Mouse (Mus musculus): Measurements from ENCODE around the gene Smim7. TPM values are rescaled to one million over a fixed set of nuclear protein-coding genes. Genes with fewer than 3 reads are reported as not detected.

The Smim7 gene
- polyA plus RNA-seq, 1 experiment from 2014 or later, result 97.4 TPM

DNA sequence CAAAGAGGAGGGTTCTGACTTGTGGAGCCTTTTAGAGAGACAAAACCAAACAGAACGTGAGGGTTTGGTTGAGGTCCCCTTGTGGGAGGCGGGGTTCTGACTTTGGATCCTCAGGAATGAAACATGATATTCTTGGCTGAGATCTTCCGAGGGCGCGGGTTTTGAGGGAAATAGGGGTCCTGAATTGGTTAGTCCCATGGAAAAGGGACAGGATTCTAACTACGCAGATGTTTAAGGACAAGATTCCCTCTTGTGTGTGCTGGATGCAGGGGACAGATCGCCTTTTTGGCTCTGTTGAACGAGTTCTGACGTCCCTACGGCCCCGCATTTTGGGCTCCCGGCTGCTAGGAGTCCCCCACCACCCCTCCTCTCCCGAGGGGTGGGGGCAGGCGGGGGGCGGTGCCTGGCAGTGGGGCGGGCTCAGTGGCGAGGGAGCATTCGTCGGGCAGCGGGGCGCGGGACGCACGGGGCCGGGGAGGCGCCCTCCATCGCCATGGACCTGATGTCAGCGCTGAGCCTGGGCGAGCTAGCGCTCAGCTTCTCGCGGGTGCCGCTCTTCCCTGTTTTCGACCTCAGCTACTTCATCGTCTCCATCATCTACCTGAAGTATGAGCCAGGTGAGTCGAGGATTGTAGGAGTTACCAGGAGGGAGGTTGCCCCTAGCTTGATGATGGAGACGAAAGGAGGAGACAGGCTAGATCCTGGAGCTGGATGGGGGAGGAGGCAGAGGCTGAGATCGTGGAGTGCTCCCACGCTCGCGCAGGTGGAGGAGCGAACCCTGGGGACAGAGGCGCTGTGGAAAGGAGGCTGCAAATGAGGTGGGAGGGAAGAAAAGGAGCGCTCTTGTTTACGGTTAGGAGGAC, 954 bp upstream of the Smim7 start, which contains the start of gene Tmem38a:
TSS of gene Tmem38a (plus strand) at position 445 of the 863 bp plus-strand sequence.
- WGBS, result under 1% methylated on average over 45 of the region's 45 CpGs
- Histone ChIP-seq H3K4me1 (peaks cover 26% of the 10 kb centered on the region), H3K9me3 (replicated peaks) (no peaks in the 10 kb centered on the region), H3K4me3 (peak within 1 kb of the TSS; percentile 65), H3K27ac (peak within 1 kb of the TSS; percentile 87), H3K36me3 (peaks cover 30% of the 10 kb centered on the region), H3K27me3 (ENCODE audit: low read depth, poor library complexity, severe bottlenecking) (no peaks in the 10 kb centered on the region)
- peak; percentile 82 for DNase-seq (ENCODE audit: low spot score)

DNA sequence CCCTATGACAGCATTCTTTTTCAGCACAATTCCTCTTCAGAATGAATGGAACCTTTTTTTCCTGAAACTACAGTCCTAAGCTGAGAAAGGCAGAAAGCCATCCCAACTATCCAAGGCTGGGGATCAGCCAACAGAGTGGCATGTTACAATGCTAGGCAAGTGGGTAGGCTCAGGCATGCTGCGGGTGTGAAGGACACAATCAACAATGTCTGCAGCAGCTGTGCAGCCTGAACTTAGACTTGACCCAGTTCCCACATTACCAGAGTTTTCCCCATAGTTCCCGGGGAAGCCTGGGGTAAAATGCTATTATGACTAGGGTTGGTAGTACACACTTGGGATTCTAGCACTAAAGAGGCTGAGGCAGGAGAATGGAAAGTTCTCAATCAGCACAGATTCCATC, 4.9 kb downstream of the Smim7 start:
- Histone ChIP-seq H3K4me3 (no peak overlapping the region), H3K4me1 (peaks cover 13% of the 10 kb centered on the region), H3K9me3 (replicated peaks) (no peaks in the 10 kb centered on the region), H3K27me3 (ENCODE audit: low read depth, poor library complexity, severe bottlenecking) (no peaks in the 10 kb centered on the region), H3K36me3 (peaks cover 75% of the 10 kb centered on the region), H3K27ac (no peak overlapping the region)
- whole genome bisulfite sequencing, result 97% methylated on average over 2 of the region's 2 CpGs
- no peak for DNase-seq (ENCODE audit: low spot score)

DNA sequence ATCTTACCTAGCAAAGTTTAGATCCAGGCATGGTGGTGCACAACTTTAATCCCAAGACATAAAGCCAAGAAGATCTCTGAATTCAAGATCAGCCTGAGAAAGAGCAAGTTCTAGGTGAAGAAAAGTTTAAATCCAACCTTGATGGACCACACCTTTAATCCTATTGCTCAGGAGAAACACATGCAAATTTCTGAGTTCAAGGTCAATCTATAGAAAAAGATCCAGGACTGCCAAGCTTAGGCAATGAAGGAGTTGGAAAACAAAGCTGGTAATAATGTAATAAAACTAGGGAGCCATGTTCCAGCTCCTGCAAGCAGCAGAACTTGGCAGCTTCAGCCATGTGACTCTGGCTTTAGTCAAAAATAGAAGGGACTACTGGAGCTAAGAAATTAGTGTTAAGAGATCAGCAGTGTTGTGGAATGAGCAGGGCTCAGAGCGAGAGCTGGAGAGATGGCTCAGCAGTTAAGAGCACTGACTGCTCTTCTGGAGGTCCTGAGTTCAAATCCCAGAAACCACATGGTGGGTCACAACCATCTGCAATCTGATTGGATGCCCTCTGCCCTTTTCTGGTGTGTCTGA, 9.7 kb downstream of the Smim7 start:
- no peaks in the 10 kb centered on the region for H3K9me3 ChIP-seq (replicated peaks)
- 94% methylated on average over 1 of the region's 1 CpGs for WGBS
- no peak overlapping the region for H3K27ac ChIP-seq
- no peaks in the 10 kb centered on the region for H3K27me3 ChIP-seq (ENCODE audit: low read depth, poor library complexity, severe bottlenecking)
- H3K4me1 ChIP-seq, result no peaks in the 10 kb centered on the region
- H3K4me3 ChIP-seq, result no peak overlapping the region
- peaks cover 66% of the 10 kb centered on the region for H3K36me3 ChIP-seq
- no peak for DNase-seq (ENCODE audit: low spot score)

DNA sequence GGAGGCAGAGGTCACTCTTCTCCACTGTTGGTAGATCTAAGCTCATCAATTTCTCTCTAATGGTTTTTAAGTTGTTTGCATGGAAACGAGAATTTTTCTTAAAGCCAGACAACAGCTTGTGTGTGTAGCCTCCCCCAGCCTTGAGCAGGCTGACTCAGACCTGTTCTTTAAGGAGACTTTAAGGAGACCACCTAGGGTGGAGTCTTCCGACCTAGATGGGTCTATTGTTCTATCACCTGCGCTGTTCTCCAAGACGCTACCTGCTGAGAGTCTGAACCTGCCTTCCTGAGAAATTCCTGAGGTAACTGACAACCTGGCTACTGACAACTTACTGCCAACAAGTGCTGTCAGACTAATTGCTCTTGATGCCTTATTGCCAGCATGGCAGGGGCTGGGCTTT, 15.1 kb downstream of the Smim7 start:
- H3K36me3 ChIP-seq, result peaks cover 46% of the 10 kb centered on the region
- no peaks in the 10 kb centered on the region for H3K4me1 ChIP-seq
- no peaks in the 10 kb centered on the region for H3K27me3 ChIP-seq (ENCODE audit: low read depth, poor library complexity, severe bottlenecking)
- H3K9me3 ChIP-seq (replicated peaks), result no peaks in the 10 kb centered on the region
- 51% methylated on average over 4 of the region's 4 CpGs for WGBS
- H3K4me3 ChIP-seq, result no peak overlapping the region
- no peak for DNase-seq (ENCODE audit: low spot score)
- no peak overlapping the region for H3K27ac ChIP-seq

DNA sequence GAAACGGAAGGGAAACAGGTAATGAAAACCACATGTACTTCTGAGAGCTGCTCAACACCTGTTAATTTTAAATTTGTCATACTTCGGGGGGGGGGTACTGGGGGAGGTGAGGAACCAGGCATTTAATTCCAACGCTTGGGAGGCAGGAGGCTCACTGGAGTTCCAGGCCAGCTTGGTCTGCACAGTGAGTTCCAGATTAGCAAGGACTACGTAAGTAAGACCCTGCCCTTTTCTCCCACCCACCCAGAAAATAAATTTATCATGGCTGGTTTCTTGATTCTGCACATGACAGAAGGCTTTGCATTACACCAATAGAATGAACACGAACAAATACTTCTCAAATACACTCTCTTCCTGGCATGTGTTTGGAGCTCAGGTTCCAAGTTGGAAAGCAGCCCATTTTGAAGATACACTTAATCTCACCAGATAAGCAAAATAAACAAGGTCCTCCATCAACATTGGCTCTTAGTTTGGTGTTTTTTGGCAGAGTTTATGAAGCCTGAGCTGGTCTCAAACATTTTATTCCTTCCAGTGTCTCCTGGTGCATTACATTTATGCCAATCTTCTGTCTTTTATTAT, 21.5 kb downstream of the Smim7 start:
- DNase-seq (ENCODE audit: low spot score), result peak; percentile 40
- H3K4me3 ChIP-seq, result peak overlapping the region; percentile 99
- H3K4me1 ChIP-seq, result peaks cover 20% of the 10 kb centered on the region
- WGBS, result 23% methylated on average over 5 of the region's 5 CpGs
- peaks cover 35% of the 10 kb centered on the region for H3K36me3 ChIP-seq
- no peaks in the 10 kb centered on the region for H3K9me3 ChIP-seq (replicated peaks)
- peak overlapping the region; percentile 95; the same call in 1 of the 2 replicates for H3K27ac ChIP-seq
- no peaks in the 10 kb centered on the region for H3K27me3 ChIP-seq (ENCODE audit: low read depth, poor library complexity, severe bottlenecking)

DNA sequence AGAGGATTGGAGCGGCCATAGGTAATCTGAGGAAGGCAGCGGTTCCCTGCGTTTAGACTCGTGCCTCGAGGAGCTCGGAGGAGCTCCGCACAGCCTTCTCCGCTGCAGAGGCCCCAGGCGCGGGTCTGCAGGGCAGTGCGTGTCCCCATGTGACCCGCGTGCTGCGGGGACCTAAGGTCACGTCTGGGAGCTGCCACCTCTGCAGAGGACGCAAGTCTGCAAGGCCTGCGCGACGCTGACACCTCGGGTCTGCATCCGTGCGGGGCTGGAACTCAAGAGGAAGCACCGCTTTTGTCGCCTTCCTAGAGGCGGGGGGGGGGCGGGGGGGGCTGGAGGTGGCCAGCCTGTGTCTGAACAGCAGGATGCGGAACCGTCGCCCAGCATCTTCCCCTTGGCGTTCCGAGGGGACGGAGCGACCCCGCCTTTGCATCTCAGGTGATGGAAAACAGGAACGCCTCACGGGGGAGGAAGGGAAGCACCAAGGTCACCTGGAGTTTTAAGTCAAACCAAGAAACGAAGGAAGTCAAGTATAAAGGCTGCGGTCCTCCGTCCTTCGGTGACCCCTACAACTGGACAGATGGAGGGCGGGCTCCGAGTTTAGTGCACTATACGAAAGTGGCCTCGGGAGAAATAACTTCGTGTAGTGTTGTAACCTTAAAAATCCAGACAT, 22.1 kb downstream of the Smim7 start:
- Histone ChIP-seq H3K4me1 (peaks cover 20% of the 10 kb centered on the region), H3K4me3 (peak overlapping the region; percentile 99), H3K9me3 (replicated peaks) (no peaks in the 10 kb centered on the region), H3K27me3 (ENCODE audit: low read depth, poor library complexity, severe bottlenecking) (no peaks in the 10 kb centered on the region), H3K27ac (peak overlapping the region; percentile 95), H3K36me3 (peaks cover 37% of the 10 kb centered on the region)
- WGBS, result under 1% methylated on average over 44 of the region's 45 CpGs
- DNase-seq (ENCODE audit: low spot score), result no peak

DNA sequence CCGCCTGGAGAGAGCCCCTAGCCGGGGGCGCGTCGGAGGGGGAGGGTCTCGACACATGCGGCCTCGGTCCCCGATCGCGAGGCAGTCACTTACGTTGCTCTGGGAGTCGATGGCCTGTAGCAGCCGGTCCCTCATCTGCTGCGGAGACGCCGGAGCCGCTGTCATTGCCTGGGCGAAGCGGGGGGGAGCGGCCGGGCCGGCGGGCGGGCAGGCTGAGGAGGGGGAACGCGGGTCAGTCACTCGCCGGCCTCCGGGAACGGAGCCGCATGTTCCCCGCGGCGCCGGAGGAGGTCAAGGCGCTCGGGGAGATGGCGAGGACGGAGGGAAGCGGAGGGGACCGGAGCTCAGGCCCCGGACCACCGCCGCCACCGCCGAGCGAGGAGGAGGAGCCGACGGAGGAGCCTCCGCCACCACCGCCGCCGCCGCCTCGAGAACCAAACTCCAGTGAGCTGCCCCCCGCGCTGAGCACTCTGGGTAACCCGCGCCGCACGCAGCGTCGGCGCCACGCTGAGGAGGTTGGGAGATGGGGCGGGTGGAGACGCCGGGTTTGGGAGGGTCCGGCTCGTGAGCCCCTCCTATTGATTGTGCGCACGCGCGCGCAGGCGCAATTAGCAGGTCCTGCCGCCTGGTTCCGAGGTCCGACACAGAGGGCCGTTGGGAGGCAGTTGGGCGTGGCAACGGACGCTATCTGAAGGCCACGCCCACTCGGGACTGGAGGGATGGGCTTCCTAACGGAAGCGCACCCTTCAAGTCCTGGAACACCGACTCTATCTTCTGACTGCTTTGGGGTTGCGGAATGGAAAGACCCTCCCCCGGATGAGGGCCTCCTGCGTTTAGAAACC, 22.9 kb downstream of the Smim7 start, which contains the start of gene Med26:
TSS of gene Med26 (minus strand) at position 469 of the 842 bp plus-strand sequence.
- WGBS, result under 1% methylated on average over 74 of the region's 92 CpGs

DNA sequence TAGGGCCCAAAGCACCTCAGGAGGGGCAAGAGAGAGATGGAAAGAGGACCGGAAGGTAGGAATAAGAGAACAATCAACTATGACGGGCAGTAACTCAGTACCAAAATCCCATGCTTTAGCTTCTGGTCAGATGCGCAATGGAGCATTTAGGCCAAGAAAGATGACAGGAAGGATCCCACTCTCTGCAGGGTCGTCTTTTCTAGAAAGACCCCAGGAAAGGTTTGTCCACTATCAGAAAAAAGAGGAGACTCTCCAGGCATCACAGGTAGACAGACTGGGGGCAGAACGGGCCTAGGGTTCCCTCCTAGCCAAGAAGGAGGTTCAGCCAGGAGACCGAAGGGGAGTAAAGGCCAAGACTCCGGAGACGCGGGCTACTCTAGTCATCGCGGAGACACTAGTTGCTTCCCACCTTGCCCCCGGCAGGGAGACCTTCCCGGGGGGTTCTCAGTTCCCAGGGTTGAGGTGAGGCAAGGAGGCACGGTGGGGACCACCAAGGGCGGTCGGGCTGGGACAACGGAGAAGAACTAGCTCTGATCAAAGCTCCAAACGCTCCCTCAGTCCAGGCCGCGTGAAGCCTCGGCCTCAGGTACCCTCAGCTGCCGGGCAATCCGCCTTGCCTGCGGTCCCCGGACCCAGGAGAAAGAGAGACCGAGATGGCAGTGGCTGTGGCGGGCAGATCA, 23.6 kb downstream of the Smim7 start:
- H3K4me3 ChIP-seq, result peak overlapping the region; percentile 99
- peaks cover 20% of the 10 kb centered on the region for H3K4me1 ChIP-seq
- peaks cover 38% of the 10 kb centered on the region for H3K36me3 ChIP-seq
- WGBS, result 3% methylated on average over 27 of the region's 27 CpGs
- H3K9me3 ChIP-seq (replicated peaks), result no peaks in the 10 kb centered on the region
- peak; percentile 60 for DNase-seq (ENCODE audit: low spot score)
- H3K27me3 ChIP-seq (ENCODE audit: low read depth, poor library complexity, severe bottlenecking), result no peaks in the 10 kb centered on the region
- H3K27ac ChIP-seq, result peak overlapping the region; percentile 95

More for the DNA sequence above, 22.9 kb downstream of the Smim7 start, which contains the start of gene Med26:
- Histone ChIP-seq H3K4me1 (peaks cover 20% of the 10 kb centered on the region), H3K4me3 (peak within 1 kb of the TSS; percentile 99), H3K9me3 (replicated peaks) (no peaks in the 10 kb centered on the region), H3K27me3 (ENCODE audit: low read depth, poor library complexity, severe bottlenecking) (no peaks in the 10 kb centered on the region), H3K27ac (peak within 1 kb of the TSS; percentile 95), H3K36me3 (peaks cover 39% of the 10 kb centered on the region)
- peak; percentile 98 for DNase-seq (ENCODE audit: low spot score)

DNA sequence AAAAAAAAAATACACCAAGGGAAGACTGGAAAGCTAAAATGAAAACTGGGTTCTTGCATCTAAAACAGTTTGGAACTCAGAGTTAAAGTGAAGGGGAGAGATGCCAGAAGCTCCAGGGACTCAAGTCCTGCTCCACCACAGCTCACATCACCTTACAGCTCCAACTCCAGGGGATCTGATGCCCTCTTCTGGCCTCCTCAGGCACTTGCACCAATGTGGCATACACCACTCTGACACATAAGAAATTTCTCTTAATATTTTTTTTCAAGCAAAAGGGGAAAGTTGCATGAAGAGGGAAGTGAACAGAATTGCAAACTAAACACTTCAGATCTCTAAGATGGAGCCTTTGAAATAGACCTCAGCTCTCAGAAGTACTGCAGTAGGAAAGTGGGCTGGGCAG, 31.7 kb downstream of the Smim7 start:
- H3K9me3 ChIP-seq (replicated peaks), result no peaks in the 10 kb centered on the region
- DNase-seq (ENCODE audit: low spot score), result no peak
- H3K27ac ChIP-seq, result no peak overlapping the region
- H3K4me3 ChIP-seq, result no peak overlapping the region
- H3K4me1 ChIP-seq, result no peaks in the 10 kb centered on the region
- H3K36me3 ChIP-seq, result peaks cover 28% of the 10 kb centered on the region
- no peaks in the 10 kb centered on the region for H3K27me3 ChIP-seq (ENCODE audit: low read depth, poor library complexity, severe bottlenecking)

DNA sequence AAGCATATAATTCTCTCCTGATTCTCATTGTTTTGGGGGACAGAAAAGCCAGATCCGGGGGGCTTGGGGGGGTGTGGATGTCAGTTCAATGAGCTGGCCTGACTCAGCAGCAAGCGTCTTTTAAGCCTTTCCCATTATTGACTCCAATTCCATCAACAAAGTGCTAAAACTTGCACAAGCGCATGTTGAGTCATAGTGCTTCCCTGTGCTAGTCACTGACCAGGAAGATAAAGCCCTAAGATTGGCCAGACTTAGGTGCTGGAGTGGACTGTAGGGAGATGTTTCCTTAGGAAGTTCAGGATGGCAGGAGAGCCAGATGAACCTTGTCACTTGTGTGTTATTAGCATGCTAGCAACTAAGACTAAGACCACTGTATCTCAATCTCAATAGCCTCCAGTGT, 36.0 kb downstream of the Smim7 start:
- no peak overlapping the region for H3K4me3 ChIP-seq
- no peaks in the 10 kb centered on the region for H3K4me1 ChIP-seq
- H3K27me3 ChIP-seq (ENCODE audit: low read depth, poor library complexity, severe bottlenecking), result no peaks in the 10 kb centered on the region
- no peak for DNase-seq (ENCODE audit: low spot score)
- WGBS, result 95% methylated on average over 3 of the region's 3 CpGs
- no peaks in the 10 kb centered on the region for H3K9me3 ChIP-seq (replicated peaks)
- H3K36me3 ChIP-seq, result peaks cover 15% of the 10 kb centered on the region
- no peak overlapping the region for H3K27ac ChIP-seq

DNA sequence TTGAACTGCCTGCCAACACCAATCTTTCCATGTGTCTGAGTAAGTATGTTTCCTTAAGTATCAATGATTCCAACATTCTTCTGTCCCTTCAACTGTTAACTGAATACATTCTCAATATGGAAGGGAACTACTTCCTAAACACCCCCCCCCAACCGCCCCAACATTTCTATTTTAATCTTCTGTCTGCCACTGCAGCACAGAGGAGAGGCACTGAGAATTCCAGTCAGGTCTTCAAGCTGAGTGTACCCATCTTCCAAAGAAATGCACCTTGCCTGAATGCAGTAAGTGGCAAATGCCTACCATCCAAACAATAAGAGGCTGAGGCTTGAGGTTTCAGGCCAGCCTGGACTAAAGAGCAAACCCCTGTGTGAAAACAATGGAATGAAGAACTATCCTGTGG, 38.8 kb downstream of the Smim7 start:
- H3K27ac ChIP-seq, result no peak overlapping the region
- H3K9me3 ChIP-seq (replicated peaks), result no peaks in the 10 kb centered on the region
- no peaks in the 10 kb centered on the region for H3K27me3 ChIP-seq (ENCODE audit: low read depth, poor library complexity, severe bottlenecking)
- WGBS, result 100% methylated on average over 1 of the region's 1 CpGs
- no peaks in the 10 kb centered on the region for H3K4me1 ChIP-seq
- peaks cover 31% of the 10 kb centered on the region for H3K36me3 ChIP-seq
- H3K4me3 ChIP-seq, result no peak overlapping the region
- no peak for DNase-seq (ENCODE audit: low spot score)

DNA sequence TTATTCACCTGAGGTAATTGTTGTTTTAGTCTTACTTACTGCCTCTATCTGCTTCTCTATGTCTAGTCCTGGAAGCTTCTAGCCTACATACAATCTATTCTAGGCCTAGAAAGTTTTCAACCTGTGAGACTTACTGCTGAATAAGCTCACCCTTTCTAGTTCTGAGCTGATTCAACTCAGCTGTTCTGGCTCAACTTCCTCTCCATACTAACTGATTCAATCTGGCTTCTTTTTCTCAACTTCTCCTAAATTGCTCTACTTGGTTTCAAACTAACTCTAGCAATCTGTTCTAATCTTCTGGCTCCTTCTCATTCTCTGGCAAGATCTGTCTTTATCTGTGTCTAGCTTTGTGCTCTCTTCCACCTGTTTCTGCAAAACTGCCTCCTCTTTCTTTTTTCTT, 49.0 kb downstream of the Smim7 start:
- Histone ChIP-seq H3K27ac (no peak overlapping the region), H3K4me3 (no peak overlapping the region), H3K27me3 (ENCODE audit: low read depth, poor library complexity, severe bottlenecking) (no peaks in the 10 kb centered on the region), H3K9me3 (replicated peaks) (no peaks in the 10 kb centered on the region), H3K36me3 (peaks cover 20% of the 10 kb centered on the region), H3K4me1 (peaks cover 6% of the 10 kb centered on the region)
- no peak for DNase-seq (ENCODE audit: low spot score)

Measured in limb, embryonic 10.5 days (tissue).